Mouse (Mus musculus): Measurements from ENCODE around the gene Ttc39a.

The Ttc39a gene

GRCm38 (mm10) chr4:109420138-109420795, 13.8 kb downstream of the Ttc39a start:
- no peak for DNase-seq (ENCODE audit: low spot score in 2 of 2)

DNA sequence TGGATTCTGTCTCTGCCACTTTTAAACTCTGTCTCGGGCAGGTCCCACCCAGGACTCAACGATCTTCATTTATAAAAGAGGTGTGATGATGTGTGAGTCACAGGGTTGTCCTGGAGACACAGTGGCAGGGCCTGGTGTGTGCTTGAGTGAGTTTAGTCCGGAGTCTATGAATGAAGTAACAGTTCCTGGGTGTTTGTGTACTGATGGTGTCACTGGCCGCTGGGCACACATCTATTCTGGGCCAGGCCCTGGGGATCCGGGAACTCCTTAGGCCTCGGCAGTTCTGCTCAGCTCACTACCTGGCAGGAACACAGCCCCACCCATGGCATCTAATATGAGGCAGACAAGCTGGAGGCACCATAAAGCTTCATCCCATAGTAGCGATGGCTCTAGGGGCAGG, 15.2 kb downstream of the Ttc39a start:
- DNase-seq (ENCODE audit: low spot score in 2 of 2): no peak

DNA sequence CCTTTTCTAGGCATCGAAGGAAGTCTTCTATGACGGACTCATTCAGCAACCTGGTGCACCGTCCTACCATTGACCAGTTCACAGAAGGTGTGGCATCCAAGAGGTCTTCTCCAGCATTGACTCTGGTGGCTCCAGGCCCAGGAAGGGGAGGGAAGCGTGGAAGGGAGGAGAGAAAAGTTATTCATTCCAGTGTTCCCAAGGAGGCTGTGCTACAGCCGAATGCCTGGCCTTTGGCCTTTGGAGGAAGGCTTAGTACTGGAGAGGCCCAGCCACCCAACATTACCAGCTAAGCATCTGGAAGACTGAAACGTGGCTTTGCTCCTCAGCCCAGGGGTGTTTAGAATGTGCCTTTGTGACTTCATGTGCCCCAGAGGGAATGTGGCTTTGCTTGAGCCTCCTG, 16.0 kb downstream of the Ttc39a start:
- DNase-seq (ENCODE audit: low spot score in 2 of 2): no peak

DNA sequence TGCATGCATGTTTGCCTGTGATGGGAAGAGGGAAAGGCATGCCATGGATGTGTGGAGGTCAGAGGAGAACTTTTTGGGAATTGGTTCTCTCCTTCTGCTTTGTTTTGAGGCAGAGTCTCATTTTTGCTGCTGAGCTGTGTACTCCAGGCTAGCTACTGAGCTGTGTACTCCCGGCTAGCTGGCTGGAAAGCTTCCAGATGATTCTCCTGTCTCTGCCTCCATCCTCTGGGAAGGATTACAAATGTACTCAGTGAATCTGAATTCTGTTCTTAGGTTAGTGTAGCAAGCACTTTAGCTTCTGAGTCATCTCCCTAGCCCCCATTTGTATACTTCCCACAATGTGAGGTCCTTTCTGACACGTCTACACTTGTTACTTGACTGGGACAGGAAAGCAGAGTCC, 17.0 kb downstream of the Ttc39a start:
- DNase-seq (ENCODE audit: low spot score in 2 of 2): no peak

GRCm38 (mm10) chr4:109427058-109427457, 20.6 kb downstream of the Ttc39a start:
- no peak for DNase-seq (ENCODE audit: low spot score in 2 of 2)

GRCm38 (mm10) chr4:109430250-109430649, 23.8 kb downstream of the Ttc39a start:
- no peak for DNase-seq (ENCODE audit: low spot score in 2 of 2)

GRCm38 (mm10) chr4:109430854-109431253, 24.4 kb downstream of the Ttc39a start:
- no peak for DNase-seq (ENCODE audit: low spot score in 2 of 2)

GRCm38 (mm10) chr4:109432668-109433375, 26.4 kb downstream of the Ttc39a start:
- DNase-seq (ENCODE audit: low spot score in 2 of 2): no peak

DNA sequence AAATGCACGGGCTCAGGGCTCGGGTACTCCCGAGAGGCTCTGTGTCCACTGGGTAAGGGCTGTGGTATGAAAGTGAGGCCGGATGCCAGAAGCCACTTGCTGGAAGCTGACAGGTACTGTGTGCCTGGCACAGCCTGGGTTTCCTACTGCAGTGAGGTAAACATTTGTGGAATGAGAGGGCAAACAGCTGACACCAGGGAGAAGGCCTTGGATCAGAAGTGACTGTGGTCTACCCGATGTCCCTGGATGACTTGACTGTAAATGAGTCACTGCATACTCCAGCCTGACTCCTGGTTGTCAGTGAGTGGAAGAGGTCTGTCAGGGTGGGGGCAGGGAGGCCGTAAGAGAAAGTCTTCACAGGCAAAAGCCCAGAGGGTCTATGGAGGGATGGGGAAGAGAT, 27.2 kb downstream of the Ttc39a start:
- no peak for DNase-seq (ENCODE audit: low spot score in 2 of 2)

- DNase-seq (ENCODE audit: low spot score in 2 of 2): no peak
These were observed 27.8 kb downstream of the Ttc39a start for GRCm38 (mm10) chr4:109434256-109434655.

- DNase-seq (ENCODE audit: low spot score in 2 of 2): peak in 1 of 2 experiments; percentile 54
These were observed 31.8 kb downstream of the Ttc39a start for GRCm38 (mm10) chr4:109437913-109438878.

- DNase-seq (ENCODE audit: low spot score in 2 of 2): no peak
These were observed 32.7 kb downstream of the Ttc39a start for GRCm38 (mm10) chr4:109439101-109439500.

DNA sequence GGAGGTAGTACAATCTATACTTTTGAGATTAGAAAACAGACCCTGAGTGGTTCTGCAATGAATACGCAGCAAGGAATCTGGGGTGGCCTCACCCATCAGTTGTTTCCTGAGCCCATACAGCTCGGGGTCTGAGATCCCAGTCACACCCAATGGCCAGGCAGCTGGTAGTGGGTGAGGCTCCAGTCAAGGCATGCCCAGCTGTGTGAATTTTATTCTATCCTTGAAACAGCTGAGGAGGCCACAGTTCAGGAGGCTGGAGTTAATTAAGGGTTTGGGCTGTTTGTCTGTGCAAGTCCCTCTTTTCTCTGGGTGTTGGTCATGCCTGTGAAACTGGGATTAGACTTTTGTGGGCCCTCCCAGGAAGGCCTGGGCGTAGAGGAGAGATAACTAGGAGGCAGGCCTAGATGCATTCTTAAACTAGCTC, 33.4 kb downstream of the Ttc39a start:
- no peak for DNase-seq (ENCODE audit: low spot score in 2 of 2)

- DNase-seq (ENCODE audit: low spot score in 2 of 2): no peak
These were observed 34.0 kb downstream of the Ttc39a start for GRCm38 (mm10) chr4:109440381-109440780.

GRCm38 (mm10) chr4:109441000-109441399, 34.6 kb downstream of the Ttc39a start:
- no peak for DNase-seq (ENCODE audit: low spot score in 2 of 2)

DNA sequence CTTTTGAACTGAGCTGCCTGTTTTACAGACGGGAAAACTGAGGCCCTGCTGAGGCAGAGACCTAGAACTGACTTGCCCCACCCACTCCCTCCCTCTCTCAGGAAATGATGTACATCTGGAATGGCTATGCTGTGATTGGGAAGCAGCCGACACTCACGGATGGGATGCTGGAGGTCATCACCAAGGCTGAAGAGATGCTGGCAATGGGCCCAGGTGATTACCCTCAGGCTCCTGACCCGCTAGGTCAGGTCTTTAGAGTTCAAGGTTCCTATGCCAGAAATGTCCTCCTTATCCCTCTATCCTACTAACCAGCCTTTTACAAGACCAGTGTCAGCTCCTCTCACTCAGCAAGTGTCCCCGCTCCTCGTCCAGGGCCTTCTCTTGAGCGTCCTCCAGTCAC, 35.7 kb downstream of the Ttc39a start:
- DNase-seq (ENCODE audit: low spot score in 2 of 2): no peak

DNA sequence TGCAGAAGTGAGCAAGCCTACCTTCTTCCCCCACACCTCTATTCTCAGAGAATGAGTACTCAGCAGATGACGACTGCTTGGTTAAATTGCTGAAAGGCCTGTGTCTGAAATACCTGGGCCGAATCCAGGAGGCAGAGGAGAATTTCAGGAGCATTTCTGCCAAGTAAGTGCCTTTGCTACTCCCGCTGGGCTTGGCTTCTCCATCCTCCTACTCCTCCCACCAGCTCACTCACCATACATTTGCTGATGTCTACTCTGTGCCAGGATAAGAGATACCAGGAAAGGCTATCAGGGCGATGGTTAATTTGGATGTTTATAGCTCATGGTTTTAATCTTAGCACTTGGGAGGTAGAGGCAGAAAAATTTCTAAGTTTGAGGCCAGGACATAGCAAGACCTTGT, 36.2 kb downstream of the Ttc39a start:
- no peak for DNase-seq (ENCODE audit: low spot score in 2 of 2)

DNA sequence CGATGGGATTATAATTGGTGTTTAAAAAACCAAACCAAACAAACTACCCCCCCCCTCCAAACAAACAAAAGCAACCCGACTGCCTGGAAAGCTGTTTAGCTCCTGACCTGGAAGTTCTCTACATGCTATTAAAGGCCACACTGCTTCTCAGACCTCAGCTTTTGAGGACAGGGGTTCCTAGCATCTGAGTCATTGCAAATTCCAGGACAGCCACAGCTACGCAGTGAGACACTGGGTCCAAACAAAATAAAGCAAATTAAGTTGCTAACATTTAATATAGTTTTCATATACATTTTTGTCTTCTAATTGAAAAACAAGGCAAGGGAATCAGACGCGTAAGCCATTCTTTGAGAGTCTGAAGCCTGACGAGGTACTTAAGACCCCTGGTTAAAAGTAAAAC, 38.0 kb downstream of the Ttc39a start:
- DNase-seq (ENCODE audit: low spot score in 2 of 2): no peak

- no peak for DNase-seq (ENCODE audit: low spot score in 2 of 2)
These were observed 38.5 kb downstream of the Ttc39a start for GRCm38 (mm10) chr4:109444951-109445350.

GRCm38 (mm10) chr4:109445397-109445796, 39.0 kb downstream of the Ttc39a start:
- DNase-seq (ENCODE audit: low spot score in 2 of 2): no peak

- DNase-seq (ENCODE audit: low spot score in 2 of 2): no peak
These were observed 39.5 kb downstream of the Ttc39a start for GRCm38 (mm10) chr4:109445956-109446355.

- DNase-seq (ENCODE audit: low spot score in 2 of 2): no peak
These were observed 42.1 kb downstream of the Ttc39a start for GRCm38 (mm10) chr4:109448531-109448930.

Data from frontal cortex, postnatal 10 days (tissue).